Mouse (Mus musculus): ENCODE results near the gene Trim30b.
"Not testable (repeated sequence)": the region's sequence is repeated elsewhere in the genome, so short reads cannot be mapped to it uniquely, and the experiment has no call there.

Gene Trim30b

DNA sequence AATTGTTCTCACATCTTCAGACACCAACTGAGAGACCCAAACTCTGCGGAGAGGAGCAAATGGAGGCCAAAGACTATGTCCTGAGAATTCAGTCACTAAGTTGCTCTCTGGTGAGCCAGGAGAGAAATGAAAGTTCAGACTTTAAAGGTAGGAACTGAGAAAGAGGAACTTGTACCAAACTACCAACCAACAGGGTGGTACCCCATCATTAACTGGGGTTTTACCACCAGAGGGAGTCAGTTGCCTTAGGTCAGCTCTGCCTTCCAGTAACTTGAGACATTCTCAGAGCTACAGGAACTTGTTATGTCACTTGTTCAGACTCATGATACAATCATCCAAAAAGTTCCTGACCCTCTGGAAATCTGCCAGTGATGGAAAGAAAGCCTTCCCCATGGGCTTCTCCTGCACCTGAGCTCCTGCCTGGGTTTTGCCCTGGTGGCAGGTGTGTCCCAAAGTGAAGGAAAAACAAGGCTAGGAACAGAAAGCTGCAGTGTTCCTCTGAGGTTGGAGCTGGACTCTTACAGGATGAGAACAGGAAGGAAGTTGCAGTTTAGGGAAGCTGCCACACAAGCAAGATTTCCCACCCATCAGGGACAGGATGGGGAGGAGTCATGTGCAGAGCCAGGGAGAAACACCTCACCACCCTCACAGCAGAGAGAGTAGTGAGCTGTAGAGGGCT is at the start of gene Trim30b:
Trim30b (minus strand) TSS at position 149 of the 679 bp plus-strand sequence.
- no peak for DNase-seq

GRCm38 (mm10) chr7:104404460-104404950 is 34.8 kb upstream of the Trim30b start:
- DNase-seq: no peak

DNA sequence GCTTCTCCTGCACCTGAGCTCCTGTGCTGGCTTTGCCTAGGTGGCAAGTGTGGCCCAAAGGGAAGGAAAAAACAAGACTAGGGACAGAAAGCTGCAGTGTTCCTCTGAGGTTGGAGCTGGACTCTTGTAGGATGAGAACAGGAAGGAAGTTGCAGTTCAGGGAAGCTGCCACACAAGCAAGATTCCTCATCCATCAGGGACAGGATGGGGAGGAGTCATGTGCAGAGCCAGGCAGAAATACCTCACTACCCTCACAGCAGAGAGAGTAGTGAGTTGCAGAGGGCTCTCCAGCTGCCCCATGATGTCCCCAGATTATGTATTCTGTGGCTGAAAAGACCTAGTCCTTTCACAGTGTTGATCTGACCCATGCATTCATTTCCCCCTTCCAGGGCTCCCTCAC is 31.5 kb upstream of the Trim30b start:
- no peak for DNase-seq

- no peak for DNase-seq
These were observed 31.0 kb upstream of the Trim30b start, which contains the start of gene Trim30c for GRCm38 (mm10) chr7:104400698-104401097. Gene Trim30c (minus strand): TSS chr7:104400837.

DNA sequence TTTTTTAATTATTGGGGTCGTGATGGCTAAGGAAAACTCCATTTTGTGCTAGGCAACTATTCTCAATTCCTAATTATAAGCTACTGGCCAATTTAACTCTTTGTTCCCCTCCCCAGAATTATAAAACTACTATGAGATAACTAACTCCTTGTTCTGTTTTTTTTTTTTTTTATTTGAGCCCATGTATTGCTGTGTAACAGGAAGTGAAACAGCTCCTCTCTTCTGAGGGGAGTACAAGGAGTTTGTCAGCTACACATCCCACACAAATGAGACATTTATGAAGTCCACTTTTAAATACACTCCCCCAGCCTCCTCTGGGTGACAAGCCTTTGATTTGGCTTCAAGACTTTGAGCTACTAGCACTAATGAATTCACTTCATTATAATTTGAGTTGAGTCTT is 28.8 kb upstream of the Trim30b start:
- no peak for DNase-seq

- no peak for DNase-seq
These were observed 3.3 kb downstream of the Trim30b start for GRCm38 (mm10) chr7:104366339-104366738.

DNA sequence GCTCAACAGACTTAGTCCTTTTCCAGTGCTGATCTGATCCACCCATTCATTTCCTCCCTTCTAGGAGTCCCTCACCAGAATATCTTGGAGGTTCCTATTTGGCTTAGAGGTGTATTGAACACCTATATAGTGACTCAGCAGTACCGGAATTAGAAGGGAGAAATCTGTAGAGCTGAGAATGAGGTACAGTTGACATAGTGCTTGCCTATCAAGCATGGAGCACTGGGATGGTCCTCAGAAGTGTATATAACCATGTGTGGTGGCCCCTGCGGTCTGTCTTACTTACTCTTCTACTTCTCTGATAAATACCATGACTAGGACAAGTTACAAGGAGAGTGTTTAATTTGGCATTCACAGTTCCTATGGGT is 16.1 kb downstream of the Trim30b start:
- DNase-seq: no peak

DNA sequence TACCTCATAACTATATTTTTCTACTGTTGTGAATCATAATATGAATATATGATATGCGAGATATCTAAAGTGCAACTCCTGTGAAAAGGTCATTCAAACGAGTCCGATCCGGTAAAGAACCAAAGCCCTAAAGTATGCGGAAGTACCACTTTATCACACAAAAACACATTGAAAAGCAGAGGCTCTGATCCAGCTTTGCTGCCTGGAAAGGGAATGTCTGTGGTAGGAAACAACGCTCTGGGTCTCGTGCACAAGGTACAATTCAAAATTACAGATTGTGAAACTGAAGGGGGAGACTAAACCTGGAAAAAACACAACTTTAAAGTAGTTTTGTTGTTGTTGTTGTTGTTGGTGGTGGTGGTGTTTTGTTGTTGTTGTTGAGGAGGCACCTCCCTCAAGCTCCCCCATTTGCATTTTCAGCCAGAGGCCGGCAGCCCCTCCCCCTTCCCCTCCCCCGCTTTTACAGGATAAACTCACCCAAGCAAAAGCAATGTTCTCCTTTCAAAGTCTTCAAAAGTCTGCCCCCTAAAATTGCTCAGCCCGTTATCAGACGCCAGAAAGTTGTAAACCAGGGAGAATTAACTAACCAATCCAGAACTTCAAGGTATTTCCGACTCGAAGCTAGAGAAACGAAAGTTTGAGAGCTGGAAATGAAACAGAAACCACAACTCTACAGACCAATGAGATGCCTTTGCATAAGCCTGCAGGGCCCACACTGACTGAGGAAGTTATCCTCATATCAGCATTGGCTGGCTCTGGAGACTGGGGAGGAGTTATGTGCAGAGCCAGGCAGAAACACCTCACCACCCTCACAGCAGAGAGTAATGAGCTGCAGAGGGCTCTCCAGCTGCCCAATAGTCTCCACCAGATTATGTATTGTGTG is 16.7 kb downstream of the Trim30b start, which contains the start of gene Trim12c:
Trim12c (minus strand) TSS at position 646 of the 883 bp plus-strand sequence.
- DNase-seq: peak; percentile 77

DNA sequence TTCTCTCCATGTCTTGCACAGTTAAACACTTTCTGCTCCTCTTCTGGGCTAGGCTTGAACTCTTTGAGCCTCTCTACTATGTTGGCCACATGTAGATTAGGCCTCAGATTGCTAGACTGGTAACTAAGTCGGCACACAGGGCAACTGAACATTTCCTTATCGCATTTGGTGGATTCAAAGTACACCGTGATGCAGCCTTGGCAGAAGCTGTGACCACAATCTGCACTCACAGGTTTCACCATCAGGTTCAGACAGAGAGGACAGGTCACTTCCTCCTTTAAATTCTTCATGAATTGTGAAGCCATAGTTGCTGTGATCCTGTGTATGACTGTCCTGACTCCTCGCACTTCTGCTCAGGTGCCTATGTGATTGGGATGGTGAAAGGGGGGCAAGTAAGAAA is 21.6 kb downstream of the Trim30b start:
- not testable (repeated sequence) for DNase-seq

DNA sequence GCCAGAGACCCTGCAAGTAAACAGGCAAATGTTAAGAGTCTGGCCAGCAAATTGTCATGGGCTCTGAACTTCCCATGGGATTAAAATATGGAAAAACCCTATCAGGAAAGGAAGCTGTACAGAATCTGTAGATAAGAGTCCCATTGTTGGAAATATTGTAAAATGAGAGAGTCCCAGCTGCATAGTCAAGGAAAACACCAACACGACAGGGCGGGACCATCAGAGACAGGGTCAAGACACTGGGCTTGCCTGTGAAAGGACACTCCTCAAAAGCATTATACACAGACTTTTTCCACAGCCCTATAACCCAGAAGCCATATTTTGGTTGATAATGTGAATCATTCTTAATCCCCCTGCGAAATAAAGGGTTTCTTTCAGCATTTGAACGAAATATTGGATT is 28.9 kb downstream of the Trim30b start:
- not testable (repeated sequence) for DNase-seq

- DNase-seq: not testable (repeated sequence)
These were observed 34.1 kb downstream of the Trim30b start for GRCm38 (mm10) chr7:104335547-104335946.

GRCm38 (mm10) chr7:104329171-104329570 is 40.5 kb downstream of the Trim30b start, which contains the start of gene Trim34b:
Gene Trim34b (plus strand): TSS chr7:104329471.
- not testable (repeated sequence) for DNase-seq

- DNase-seq: no peak
These were observed 47.7 kb downstream of the Trim30b start for GRCm38 (mm10) chr7:104322028-104322427.

GRCm38 (mm10) chr7:104315369-104316080 is 54.2 kb downstream of the Trim30b start, which contains the start of gene Trim12a:
Gene Trim12a (minus strand): TSS chr7:104315466.
- not testable (repeated sequence) for DNase-seq

DNA sequence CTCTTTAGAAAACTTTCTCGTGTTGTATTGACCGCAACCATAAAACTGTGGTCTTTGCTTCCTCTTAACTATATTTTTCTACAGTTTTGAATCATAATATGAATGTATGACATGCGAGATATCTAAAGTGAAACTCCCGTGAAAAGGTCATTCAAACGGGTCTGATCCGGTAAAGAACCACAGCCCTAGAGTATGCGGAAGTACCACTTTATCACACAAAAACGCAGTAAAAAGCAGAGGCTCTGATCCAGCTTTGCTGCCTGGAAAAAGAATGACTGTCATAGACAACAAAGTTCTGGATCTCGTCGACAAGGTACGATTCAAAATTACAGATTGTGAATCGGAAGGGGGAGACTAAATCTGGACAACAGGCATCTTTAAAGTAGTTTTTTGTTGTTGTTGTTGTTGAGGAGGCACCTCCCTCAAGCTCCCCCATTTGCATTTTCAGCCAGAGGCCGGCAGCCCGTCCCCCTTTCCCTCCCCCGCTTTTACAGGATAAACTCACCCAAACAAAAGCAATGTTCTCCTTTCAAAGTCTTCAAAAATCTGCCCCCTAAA is 54.8 kb downstream of the Trim30b start:
- DNase-seq: peak; percentile 8

Data from embryo, embryonic 11 days (tissue).